Mouse (Mus musculus) MEL (cell line): Measurements from ENCODE around the gene Gm853. TPM values are rescaled to one million over a fixed set of nuclear protein-coding genes. Genes with fewer than 3 reads are reported as not detected.

Source experiments
- DNase-seq: peaks from one replicate; pipeline ENCODE4 v3.0.0; 2011; ENCODE audit warnings: low read depth, low spot score
- H3K27ac ChIP-seq: 2 replicates; pipeline ENCODE4 v1.5.1; 2012; ENCODE audit warnings: low read depth, mild to moderate bottlenecking, control low read depth, low read length, moderate library complexity; ENCODE audit not compliant: control insufficient read depth
- H3K27me3 ChIP-seq, 2 experiments: fragments of 150-350 bp in 1 of 2; sonication (generic) in 1 of 2; 2 replicates each; pipeline ENCODE4 v1.6.1; 2012; ENCODE audit warnings: low read length in 2 of 2, mild to moderate bottlenecking in 2 of 2, improper control_type of control experiment in 1 of 2, moderate library complexity in 1 of 2; ENCODE audit not compliant: insufficient read depth in 2 of 2, control insufficient read depth in 1 of 2
- H3K36me3 ChIP-seq, 2 experiments: 2 replicates each; pipeline ENCODE4 v1.6.1; 2012 to 2014; ENCODE audit warnings: low read length in 2 of 2, improper control_type of control experiment in 1 of 2, inconsistent platforms in 1 of 2, mild to moderate bottlenecking in 1 of 2; ENCODE audit not compliant: insufficient read depth in 2 of 2, control insufficient read depth in 1 of 2
- H3K4me1 ChIP-seq, 2 experiments: fragments of 150-350 bp in 1 of 2; sonication (generic) in 1 of 2; 2 replicates each; pipeline ENCODE4 v1.6.1; 2012; ENCODE audit warnings: low read length in 2 of 2, improper control_type of control experiment in 1 of 2, mild to moderate bottlenecking in 1 of 2; ENCODE audit not compliant: insufficient read depth in 2 of 2, control insufficient read depth in 1 of 2
- H3K4me3 ChIP-seq, 2 experiments: fragments of 150-350 bp in 1 of 2; sonication (generic) in 1 of 2; 2 replicates each; pipeline ENCODE4 v1.5.1; 2012; ENCODE audit warnings: low read depth in 2 of 2, low read length in 2 of 2, mild to moderate bottlenecking in 2 of 2, moderate library complexity in 2 of 2, control low read depth in 1 of 2, improper control_type of control experiment in 1 of 2; ENCODE audit not compliant: control insufficient read depth in 1 of 2, insufficient read depth in 1 of 2
- H3K79me2 ChIP-seq: 2 replicates; pipeline ENCODE4 v1.6.1; 2012; ENCODE audit warnings: mild to moderate bottlenecking, low read length, moderate library complexity; ENCODE audit not compliant: control insufficient read depth, poor library complexity, insufficient read depth
- H3K9ac ChIP-seq: 2 replicates; pipeline ENCODE4 v1.6.1; 2012; ENCODE audit warnings: low read depth, mild to moderate bottlenecking, control low read depth, low read length, moderate library complexity; ENCODE audit not compliant: control insufficient read depth, poor library complexity, severe bottlenecking
- H3K9me3 ChIP-seq: fragments of 150-350 bp; sonication (generic); replicated peaks from 2 replicates; pipeline ENCODE4 v1.6.1; 2012; ENCODE audit warnings: mild to moderate bottlenecking, low read length, improper control_type of control experiment, moderate library complexity; ENCODE audit not compliant: insufficient read depth
- BHLHE40 ChIP-seq: IDR thresholded peaks from 2 replicates; pipeline ENCODE4 v1.6.1; 2012; ENCODE audit warnings: low read depth, mild to moderate bottlenecking, inconsistent platforms, low read length, improper control_type of control experiment, borderline replicate concordance
- CHD2 ChIP-seq: IDR thresholded peaks from 2 replicates; pipeline ENCODE4 v1.6.1; 2011; ENCODE audit warnings: low read length, improper control_type of control experiment
- E2F4 ChIP-seq: IDR thresholded peaks from 2 replicates; pipeline ENCODE4 v1.6.1; 2011; ENCODE audit warnings: low read depth, low read length, improper control_type of control experiment, borderline replicate concordance
- ELF1 ChIP-seq: IDR thresholded peaks from 2 replicates; pipeline ENCODE4 v1.6.1; 2014; ENCODE audit warnings: low read depth, mild to moderate bottlenecking, inconsistent platforms, low read length, improper control_type of control experiment, moderate library complexity
- EP300 ChIP-seq, 2 experiments: IDR thresholded peaks; 2 replicates each; pipeline ENCODE4 v1.6.1; 2011; ENCODE audit warnings: improper control_type of control experiment in 2 of 2, low read length in 2 of 2, low read depth in 1 of 2, mild to moderate bottlenecking in 1 of 2
- ETS1 ChIP-seq: IDR thresholded peaks from 2 replicates; pipeline ENCODE4 v1.6.1; 2012; ENCODE audit warnings: low read depth, mild to moderate bottlenecking, inconsistent platforms, low read length, improper control_type of control experiment, moderate library complexity
- GABPA ChIP-seq: IDR thresholded peaks from 2 replicates; pipeline ENCODE4 v1.6.1; 2012; ENCODE audit warnings: low read depth, mild to moderate bottlenecking, inconsistent platforms, low read length, improper control_type of control experiment, moderate library complexity
- GATA1 ChIP-seq: IDR thresholded peaks from 2 replicates; pipeline ENCODE4 v1.6.1; 2011; ENCODE audit warnings: low read depth, low read length, improper control_type of control experiment
- HCFC1 ChIP-seq: IDR thresholded peaks from 2 replicates; pipeline ENCODE4 v1.6.1; 2012; ENCODE audit warnings: low read depth, mild to moderate bottlenecking, inconsistent platforms, low read length, improper control_type of control experiment, moderate library complexity
- KAT2A ChIP-seq: conservative IDR thresholded peaks from 2 replicates; pipeline ENCODE4 v1.6.1; 2012; ENCODE audit warnings: low read depth, low read length, improper control_type of control experiment, inconsistent platforms
- MAFK ChIP-seq: IDR thresholded peaks from 2 replicates; pipeline ENCODE4 v1.6.1; 2011; ENCODE audit warnings: low read depth, mild to moderate bottlenecking, low read length, improper control_type of control experiment, borderline replicate concordance
- MYC ChIP-seq: IDR thresholded peaks from 2 replicates; pipeline ENCODE4 v1.6.1; 2011; ENCODE audit warnings: low read depth, mild to moderate bottlenecking, low read length, improper control_type of control experiment, moderate library complexity
- POLR2A ChIP-seq, 2 experiments: IDR thresholded peaks; 2 replicates each; pipeline ENCODE4 v1.6.1; 2011 to 2012; ENCODE audit warnings: low read length in 2 of 2, mild to moderate bottlenecking in 2 of 2, control low read depth in 1 of 2, improper control_type of control experiment in 1 of 2, low read depth in 1 of 2, moderate library complexity in 1 of 2; ENCODE audit not compliant: control insufficient read depth in 1 of 2, insufficient read depth in 1 of 2, poor library complexity in 1 of 2
- POLR2AphosphoS2 ChIP-seq: IDR thresholded peaks from 2 replicates; pipeline ENCODE4 v1.6.1; 2011; ENCODE audit warnings: low read length, improper control_type of control experiment
- POLR2AphosphoS5 ChIP-seq: IDR thresholded peaks from 2 replicates; pipeline ENCODE4 v1.6.1; 2012; ENCODE audit warnings: low read depth, borderline replicate concordance, mild to moderate bottlenecking, inconsistent platforms, low read length, moderate library complexity, mixed read lengths
- SMC3 ChIP-seq: IDR thresholded peaks from 2 replicates; pipeline ENCODE4 v1.6.1; 2011; ENCODE audit warnings: low read depth, low read length, improper control_type of control experiment
- USF1 ChIP-seq: IDR thresholded peaks from 2 replicates; pipeline ENCODE4 v1.6.1; 2014; ENCODE audit warnings: low read depth, mild to moderate bottlenecking, inconsistent platforms, low read length, improper control_type of control experiment, moderate library complexity
- USF2 ChIP-seq, 2 experiments: IDR thresholded peaks; 2 replicates each; pipeline ENCODE4 v1.6.1; 2011 to 2012; ENCODE audit warnings: improper control_type of control experiment in 2 of 2, low read length in 2 of 2, borderline replicate concordance in 1 of 2, inconsistent platforms in 1 of 2, low read depth in 1 of 2, mild to moderate bottlenecking in 1 of 2; ENCODE audit not compliant: insufficient read depth in 1 of 2
- ZC3H11A ChIP-seq: IDR thresholded peaks from 2 replicates; pipeline ENCODE4 v1.6.1; 2012; ENCODE audit warnings: low read depth, mild to moderate bottlenecking, inconsistent platforms, low read length, improper control_type of control experiment
- ZMIZ1 ChIP-seq: IDR thresholded peaks from 2 replicates; pipeline ENCODE4 v1.6.1; 2012; ENCODE audit warnings: low read depth, mild to moderate bottlenecking, inconsistent platforms, low read length, improper control_type of control experiment, moderate library complexity
- ZNF384 ChIP-seq: IDR thresholded peaks from 2 replicates; pipeline ENCODE4 v1.6.1; 2012; ENCODE audit warnings: low read depth, mild to moderate bottlenecking, inconsistent platforms, low read length, improper control_type of control experiment
- polyA plus RNA-seq, 2 experiments: library from polyadenylated mRNA; stranded (reverse) in 1 of 2; unstranded in 1 of 2; fragments of >175 nt in 1 of 2; fragments of >200 nt in 1 of 2; gene quantifications; 2 replicates each; pipeline versions ENCODE4 v1.2.1 to v1.2.4; 2012; ENCODE audit warnings: low replicate concordance in 2 of 2, low read depth in 1 of 2; ENCODE audit not compliant: insufficient read length in 2 of 2, insufficient read depth in 1 of 2, missing spikeins in 1 of 2
- total RNA-seq: library from RNA; depleted of rRNA; stranded (reverse); fragments of 300-350 nt; gene quantifications from 2 replicates; pipeline ENCODE4 v1.2.3, GENCODE M21; 2012; rRNA removed

The Gm853 gene
- total RNA-seq (not detected in 2 replicates), polyA plus RNA-seq (under 1 TPM in 1 of 2 experiments, not detected in 1; 0.04 TPM)

DNA sequence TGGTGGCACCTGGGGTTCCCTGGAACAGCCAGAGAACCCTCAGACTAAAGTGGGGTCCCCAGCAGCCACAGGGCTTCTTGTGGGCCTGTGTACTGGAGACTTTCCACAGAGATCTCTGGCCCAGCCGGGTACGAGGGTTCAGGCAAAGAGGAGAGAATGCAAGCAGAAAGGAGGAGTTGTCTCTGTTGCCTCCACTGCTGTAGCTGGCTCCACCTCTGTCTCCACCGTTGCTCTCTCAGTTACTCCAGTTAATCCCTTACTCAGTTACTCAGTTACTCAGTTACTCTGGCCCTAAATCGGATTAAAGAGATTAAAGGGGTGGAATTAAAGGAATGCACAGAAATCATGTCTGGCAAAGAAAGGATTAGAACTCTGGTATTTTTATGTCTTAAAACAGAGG is at the start of gene Gm853:
TSS of gene Gm853 (minus strand) at position 223 of the 400 bp plus-strand sequence.
- no peak within 1 kb of the TSS for H3K9ac ChIP-seq
- no peak for TF ChIP-seq CHD2
- no peak for TF ChIP-seq POLR2AphosphoS5
- TF ChIP-seq SMC3 = no peak
- H3K4me3 ChIP-seq = no peak within 1 kb of the TSS
- H3K36me3 ChIP-seq = no peaks in the 10 kb centered on the region
- H3K79me2 ChIP-seq = no peaks in the 10 kb centered on the region
- H3K9me3 ChIP-seq = no peaks in the 10 kb centered on the region
- no peak within 1 kb of the TSS for H3K27ac ChIP-seq
- no peaks in the 10 kb centered on the region for H3K4me1 ChIP-seq
- H3K27me3 ChIP-seq = peaks cover 2 to 8% of the 10 kb centered on the region in 2 experiments
- DNase-seq = no peak

DNA sequence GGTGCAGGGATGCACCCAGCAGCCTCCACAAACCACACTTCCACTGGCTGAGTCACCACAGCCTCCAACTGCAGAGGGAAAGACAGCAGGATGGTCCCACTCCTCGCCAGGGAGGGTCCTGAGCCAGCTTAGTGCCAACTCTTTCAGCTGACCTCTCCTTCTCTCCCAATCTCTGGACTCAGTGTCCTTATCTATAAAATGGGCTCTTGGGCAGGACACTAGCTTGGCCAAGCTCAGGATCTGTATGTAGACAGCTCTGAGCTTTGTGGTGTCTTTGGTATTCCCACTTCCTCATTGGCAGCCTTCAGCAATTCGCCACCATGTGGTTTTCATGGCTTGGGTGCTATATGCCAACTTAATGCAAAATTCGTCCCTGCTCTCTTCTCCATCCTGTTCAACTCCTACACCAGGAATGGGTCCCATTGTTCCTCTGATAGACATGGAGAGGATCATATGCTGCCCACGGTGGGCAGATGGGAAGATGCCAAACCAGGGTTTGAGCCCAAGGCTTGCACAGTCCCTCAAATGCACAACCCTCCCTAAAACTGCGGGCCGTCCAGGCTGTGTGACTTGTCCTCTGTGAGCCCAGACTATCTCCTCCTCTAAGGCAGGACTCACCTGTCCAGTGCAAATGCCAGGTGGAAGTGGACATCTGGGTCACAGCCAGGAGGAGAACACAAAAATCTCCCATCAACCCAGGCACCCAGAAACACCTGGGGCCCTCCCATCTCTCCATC is 48.6 kb upstream of the Gm853 start:
- no peak for DNase-seq
- no peak for TF ChIP-seq ZNF384
- TF ChIP-seq ELF1 = no peak
- TF ChIP-seq GABPA = no peak
- TF ChIP-seq EP300 (IDR thresholded peaks at IDR 0.05; ENCODE audit: low read depth in 1 of 2, low read length in 2 of 2) = no peak
- no peak for TF ChIP-seq POLR2A (IDR thresholded peaks at IDR 0.05; ENCODE audit: control insufficient read depth in 1 of 2, insufficient read depth in 1 of 2, low read depth in 1 of 2, low read length in 2 of 2, poor library complexity in 1 of 2)
- no peak for TF ChIP-seq GATA1
- TF ChIP-seq ZC3H11A = no peak
- TF ChIP-seq HCFC1 = no peak
- TF ChIP-seq USF2 (IDR thresholded peaks at IDR 0.05; ENCODE audit: borderline replicate concordance in 1 of 2, insufficient read depth in 1 of 2, low read depth in 1 of 2, low read length in 2 of 2) = no peak
- no peak for TF ChIP-seq ETS1
- TF ChIP-seq ZMIZ1 = no peak
- no peak for TF ChIP-seq KAT2A
- no peak for TF ChIP-seq BHLHE40
- no peak for TF ChIP-seq MAFK
- TF ChIP-seq E2F4 = no peak
- no peak for TF ChIP-seq POLR2AphosphoS2
- no peak for TF ChIP-seq MYC
- no peak for TF ChIP-seq POLR2AphosphoS5
- no peak for TF ChIP-seq SMC3
- TF ChIP-seq USF1 = no peak
- no peak overlapping the region for H3K27ac ChIP-seq
- no peaks in the 10 kb centered on the region for H3K36me3 ChIP-seq
- H3K4me3 ChIP-seq = no peak overlapping the region
- no peaks in the 10 kb centered on the region for H3K79me2 ChIP-seq
- no peak overlapping the region for H3K9ac ChIP-seq
- H3K4me1 ChIP-seq = peaks cover 0 to 7% of the 10 kb centered on the region in 2 experiments; a peak in 2 of 4 replicates
- peaks cover 0 to 1% of the 10 kb centered on the region in 2 experiments; a peak in 1 of 4 replicates for H3K27me3 ChIP-seq
- H3K9me3 ChIP-seq = no peaks in the 10 kb centered on the region
